Mouse (Mus musculus) stomach, postnatal 0 days (tissue): ENCODE data around the gene Dusp12.

Experiments
- CTCF ChIP-seq: IDR thresholded peaks from 2 replicates; pipeline ENCODE4 v1.5.1; 2016; ENCODE audit warnings: antibody characterized with exemption, low read depth, mild to moderate bottlenecking, moderate library complexity
- EP300 ChIP-seq: optimal IDR thresholded peaks from 2 replicates; pipeline ENCODE3; 2016; ENCODE audit warnings: antibody characterized with exemption

DNA sequence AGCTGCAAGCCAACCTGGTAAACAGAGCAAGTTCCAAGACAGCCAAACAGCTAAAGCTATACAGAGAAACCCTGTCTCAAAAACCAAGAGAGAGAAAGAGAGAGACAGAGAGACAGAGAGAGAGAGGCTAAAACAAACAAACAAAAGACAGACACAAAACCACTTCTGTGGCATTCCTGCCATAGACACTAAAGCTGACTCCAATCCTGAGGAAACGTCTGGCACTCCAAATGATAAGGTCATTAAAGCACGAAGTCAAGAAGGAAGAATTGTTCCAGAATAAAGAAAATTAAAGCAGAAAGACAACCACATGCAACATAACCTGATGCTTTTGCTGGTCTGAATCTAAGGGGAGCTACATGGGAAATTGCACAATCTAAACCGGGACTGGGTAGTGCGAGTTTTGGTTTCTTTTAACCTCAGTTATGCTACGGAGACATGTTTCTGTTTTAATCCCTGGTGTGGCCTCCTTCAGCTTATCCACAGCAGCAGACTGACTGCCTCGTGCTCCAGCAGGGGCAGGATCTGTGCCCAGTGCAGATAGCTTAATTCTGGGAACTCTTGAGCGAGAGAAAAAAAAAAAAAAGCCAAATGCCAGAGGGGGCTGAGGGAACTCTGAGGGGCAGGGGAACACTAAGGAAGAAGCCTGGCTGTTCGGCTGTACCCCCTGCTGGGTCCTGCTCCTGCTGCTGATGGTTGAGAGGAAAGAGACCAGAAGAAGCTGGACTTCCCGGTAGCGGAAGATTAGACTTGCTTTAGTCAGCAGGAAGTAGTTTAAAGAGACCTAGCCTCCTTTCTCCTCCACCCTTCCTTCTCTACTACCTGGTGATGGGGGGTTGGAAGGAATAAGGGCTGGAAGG lies 39.7 kb downstream of the Dusp12 start:
- TF ChIP-seq EP300 (no peak), CTCF (no peak)
